Mouse (Mus musculus): ENCODE measurements around the gene Prlr. TPM values are rescaled to one million over a fixed set of nuclear protein-coding genes. Genes with fewer than 3 reads are reported as not detected.

The Prlr gene
- polyA plus RNA-seq, 1 experiment from 2014 or later = 0.93 TPM

GRCm38 (mm10) chr15:10236812-10237211 is 59.8 kb downstream of the Prlr start:
- WGBS = 80% methylated on average over 3 of the region's 3 CpGs
- Histone ChIP-seq H3K9me3 (no peaks in the 10 kb centered on the region), H3K9ac (no peak overlapping the region), H3K4me1 (peaks cover 2% of the 10 kb centered on the region; the same call in 1 of the 2 replicates), H3K36me3 (no peaks in the 10 kb centered on the region), H3K27me3 (no peaks in the 10 kb centered on the region), H3K27ac (no peak overlapping the region), H3K4me2 (no peak overlapping the region), H3K4me3 (no peak overlapping the region)
- no peak; the same call in 1 of the 2 replicates for ATAC-seq (ENCODE audit: insufficient number of reproducible peaks, low FRiP score, low TSS enrichment, low read depth)

GRCm38 (mm10) chr15:10238454-10238853 is 61.4 kb downstream of the Prlr start:
- Histone ChIP-seq H3K4me1 (peaks cover 2% of the 10 kb centered on the region; the same call in 1 of the 2 replicates), H3K36me3 (no peaks in the 10 kb centered on the region), H3K9me3 (no peaks in the 10 kb centered on the region), H3K4me3 (no peak overlapping the region), H3K27me3 (no peaks in the 10 kb centered on the region), H3K27ac (no peak overlapping the region), H3K9ac (no peak overlapping the region), H3K4me2 (no peak overlapping the region)
- ATAC-seq (ENCODE audit: insufficient number of reproducible peaks, low FRiP score, low TSS enrichment, low read depth) = no peak
- 90% methylated on average over 8 of the region's 8 CpGs for WGBS

DNA sequence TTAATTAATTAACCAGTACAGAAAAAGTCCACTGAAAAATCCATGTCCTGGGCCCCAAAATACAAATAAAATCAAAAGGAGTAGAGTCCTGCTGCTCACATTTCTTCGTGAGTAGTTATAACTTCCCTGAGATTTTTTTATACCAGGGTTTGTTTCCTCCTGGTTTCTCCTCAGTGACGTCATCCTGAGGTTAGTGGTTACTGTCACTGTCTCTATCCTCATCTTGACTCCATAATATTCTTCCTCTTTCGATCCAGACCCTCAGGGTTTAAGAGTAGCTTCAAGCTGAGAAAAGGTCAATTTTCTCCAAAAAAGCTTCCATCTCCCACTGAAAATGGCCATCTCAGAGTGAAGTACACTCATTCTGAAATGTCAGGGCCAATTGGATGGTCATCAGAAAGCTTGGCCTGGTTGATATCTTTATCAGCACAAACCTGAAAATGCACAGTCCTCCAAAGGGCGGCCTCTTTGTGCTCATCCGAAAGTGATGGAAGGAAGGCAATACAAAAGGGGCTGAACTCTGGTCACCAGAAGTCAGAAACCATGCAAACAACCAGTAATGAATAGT is 63.3 kb downstream of the Prlr start:
- Histone ChIP-seq H3K36me3 (no peaks in the 10 kb centered on the region), H3K27ac (no peak overlapping the region), H3K4me1 (peaks cover 2% of the 10 kb centered on the region; the same call in 1 of the 2 replicates), H3K9ac (no peak overlapping the region), H3K27me3 (no peaks in the 10 kb centered on the region), H3K4me3 (no peak overlapping the region), H3K9me3 (no peaks in the 10 kb centered on the region), H3K4me2 (no peak overlapping the region)
- ATAC-seq (ENCODE audit: insufficient number of reproducible peaks, low FRiP score, low TSS enrichment, low read depth) = no peak
- WGBS = 85% methylated on average over 5 of the region's 5 CpGs

- Histone ChIP-seq H3K9me3 (no peaks in the 10 kb centered on the region), H3K4me1 (no peaks in the 10 kb centered on the region), H3K4me3 (no peak overlapping the region), H3K27me3 (no peaks in the 10 kb centered on the region), H3K9ac (no peak overlapping the region), H3K27ac (no peak overlapping the region), H3K36me3 (no peaks in the 10 kb centered on the region), H3K4me2 (no peak overlapping the region)
- ATAC-seq (ENCODE audit: insufficient number of reproducible peaks, low FRiP score, low TSS enrichment, low read depth) = no peak
Observed at GRCm38 (mm10) chr15:10242250-10242649, 65.2 kb downstream of the Prlr start.

GRCm38 (mm10) chr15:10249285-10249684 is 72.2 kb downstream of the Prlr start:
- Histone ChIP-seq H3K27me3 (no peaks in the 10 kb centered on the region), H3K4me3 (no peak overlapping the region), H3K9me3 (no peaks in the 10 kb centered on the region), H3K9ac (no peak overlapping the region), H3K4me2 (no peak overlapping the region), H3K27ac (no peak overlapping the region), H3K36me3 (no peaks in the 10 kb centered on the region), H3K4me1 (no peaks in the 10 kb centered on the region)
- ATAC-seq (ENCODE audit: insufficient number of reproducible peaks, low FRiP score, low TSS enrichment, low read depth) = 0 out of 2 replicates have a peak, but pooled peaks have one; percentile 35
- WGBS = 54% methylated on average over 4 of the region's 4 CpGs

- no peak for ATAC-seq (ENCODE audit: insufficient number of reproducible peaks, low FRiP score, low TSS enrichment, low read depth)
- Histone ChIP-seq H3K27ac (no peak overlapping the region), H3K9ac (no peak overlapping the region), H3K9me3 (no peaks in the 10 kb centered on the region), H3K4me1 (no peaks in the 10 kb centered on the region), H3K4me2 (no peak overlapping the region), H3K36me3 (no peaks in the 10 kb centered on the region), H3K4me3 (no peak overlapping the region), H3K27me3 (no peaks in the 10 kb centered on the region)
- WGBS = 48% methylated on average over 6 of the region's 6 CpGs
Observed at GRCm38 (mm10) chr15:10250784-10251183, 73.7 kb downstream of the Prlr start.

- ATAC-seq (ENCODE audit: insufficient number of reproducible peaks, low FRiP score, low TSS enrichment, low read depth) = no peak
- no peak overlapping the region for H3K4me2 ChIP-seq
- no peaks in the 10 kb centered on the region for H3K36me3 ChIP-seq
- 58% methylated on average over 1 of the region's 1 CpGs for WGBS
- H3K27me3 ChIP-seq = no peaks in the 10 kb centered on the region
- no peaks in the 10 kb centered on the region for H3K4me1 ChIP-seq
- H3K9me3 ChIP-seq = no peaks in the 10 kb centered on the region
- H3K4me3 ChIP-seq = no peak overlapping the region
- no peak overlapping the region for H3K27ac ChIP-seq
- no peak overlapping the region for H3K9ac ChIP-seq
Observed at GRCm38 (mm10) chr15:10252526-10252925, 75.5 kb downstream of the Prlr start.

DNA sequence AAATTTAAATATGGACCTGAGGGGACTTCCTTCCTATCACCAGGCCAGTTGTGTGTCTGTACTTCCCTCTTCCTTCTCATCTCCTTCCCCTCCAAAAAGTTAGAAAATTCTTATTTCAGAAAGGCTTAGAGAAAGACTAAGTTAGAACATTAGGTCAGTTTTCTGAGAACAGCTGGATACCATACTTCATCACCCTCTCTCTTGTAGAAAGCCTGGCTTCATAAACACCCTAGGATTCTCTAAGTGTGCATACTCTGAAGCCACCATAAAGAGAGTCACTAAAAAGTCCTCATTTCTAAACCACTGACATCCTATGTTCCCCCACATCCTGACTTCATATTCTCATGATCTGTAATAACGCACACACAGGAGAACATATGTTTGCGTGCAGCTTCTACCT is 85.2 kb downstream of the Prlr start:
- WGBS = 92% methylated on average over 2 of the region's 2 CpGs
- Histone ChIP-seq H3K27me3 (no peaks in the 10 kb centered on the region), H3K36me3 (no peaks in the 10 kb centered on the region), H3K4me2 (no peak overlapping the region), H3K27ac (no peak overlapping the region), H3K9me3 (no peaks in the 10 kb centered on the region), H3K9ac (no peak overlapping the region), H3K4me3 (no peak overlapping the region), H3K4me1 (no peaks in the 10 kb centered on the region)
- ATAC-seq (ENCODE audit: insufficient number of reproducible peaks, low FRiP score, low TSS enrichment, low read depth) = no peak

- no peak overlapping the region for H3K4me3 ChIP-seq
- H3K27ac ChIP-seq = no peak overlapping the region
- no peaks in the 10 kb centered on the region for H3K9me3 ChIP-seq
- no peak overlapping the region for H3K4me2 ChIP-seq
- no peak overlapping the region for H3K9ac ChIP-seq
- no peaks in the 10 kb centered on the region for H3K27me3 ChIP-seq
- ATAC-seq (ENCODE audit: insufficient number of reproducible peaks, low FRiP score, low TSS enrichment, low read depth) = no peak
- no peaks in the 10 kb centered on the region for H3K4me1 ChIP-seq
- H3K36me3 ChIP-seq = no peaks in the 10 kb centered on the region
- WGBS = 91% methylated on average over 1 of the region's 1 CpGs
Observed at GRCm38 (mm10) chr15:10262641-10263040, 85.6 kb downstream of the Prlr start.

DNA sequence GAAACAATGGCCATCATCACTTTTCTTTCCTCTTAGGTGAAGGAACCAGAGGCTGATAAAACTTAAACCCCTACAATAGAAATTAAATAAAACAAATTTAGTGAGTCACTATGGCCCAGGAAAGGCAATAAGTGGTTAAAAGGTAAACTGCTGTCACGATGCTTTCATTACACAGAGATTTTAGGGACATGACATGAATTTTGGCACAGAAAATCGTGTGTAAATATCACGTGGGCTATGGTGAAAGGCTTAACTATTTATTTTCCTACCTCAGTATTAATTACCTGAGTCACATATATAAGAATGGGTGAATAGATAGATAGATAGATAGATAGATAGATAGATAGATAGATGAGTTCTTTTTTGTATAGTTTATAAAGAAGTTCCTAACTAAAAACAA is 86.4 kb downstream of the Prlr start:
- no peaks in the 10 kb centered on the region for H3K9me3 ChIP-seq
- ATAC-seq (ENCODE audit: insufficient number of reproducible peaks, low FRiP score, low TSS enrichment, low read depth) = no peak
- no peak overlapping the region for H3K4me3 ChIP-seq
- H3K27me3 ChIP-seq = no peaks in the 10 kb centered on the region
- H3K27ac ChIP-seq = no peak overlapping the region
- no peaks in the 10 kb centered on the region for H3K4me1 ChIP-seq
- H3K4me2 ChIP-seq = no peak overlapping the region
- no peak overlapping the region for H3K9ac ChIP-seq
- WGBS = 68% methylated on average over 3 of the region's 3 CpGs
- no peaks in the 10 kb centered on the region for H3K36me3 ChIP-seq

GRCm38 (mm10) chr15:10264885-10265284 is 87.8 kb downstream of the Prlr start:
- no peaks in the 10 kb centered on the region for H3K4me1 ChIP-seq
- no peaks in the 10 kb centered on the region for H3K36me3 ChIP-seq
- no peak overlapping the region for H3K4me2 ChIP-seq
- H3K27ac ChIP-seq = no peak overlapping the region
- WGBS = 74% methylated on average over 5 of the region's 5 CpGs
- H3K9ac ChIP-seq = no peak overlapping the region
- no peaks in the 10 kb centered on the region for H3K9me3 ChIP-seq
- H3K4me3 ChIP-seq = no peak overlapping the region
- no peaks in the 10 kb centered on the region for H3K27me3 ChIP-seq
- no peak for ATAC-seq (ENCODE audit: insufficient number of reproducible peaks, low FRiP score, low TSS enrichment, low read depth)

- no peaks in the 10 kb centered on the region for H3K36me3 ChIP-seq
- H3K27me3 ChIP-seq = no peaks in the 10 kb centered on the region
- no peak overlapping the region for H3K4me3 ChIP-seq
- no peaks in the 10 kb centered on the region for H3K9me3 ChIP-seq
- 54% methylated on average over 3 of the region's 3 CpGs for WGBS
- H3K27ac ChIP-seq = no peak overlapping the region
- no peaks in the 10 kb centered on the region for H3K4me1 ChIP-seq
- ATAC-seq (ENCODE audit: insufficient number of reproducible peaks, low FRiP score, low TSS enrichment, low read depth) = no peak
- no peak overlapping the region for H3K9ac ChIP-seq
- no peak overlapping the region for H3K4me2 ChIP-seq
Observed at GRCm38 (mm10) chr15:10267251-10267650, 90.2 kb downstream of the Prlr start.

DNA sequence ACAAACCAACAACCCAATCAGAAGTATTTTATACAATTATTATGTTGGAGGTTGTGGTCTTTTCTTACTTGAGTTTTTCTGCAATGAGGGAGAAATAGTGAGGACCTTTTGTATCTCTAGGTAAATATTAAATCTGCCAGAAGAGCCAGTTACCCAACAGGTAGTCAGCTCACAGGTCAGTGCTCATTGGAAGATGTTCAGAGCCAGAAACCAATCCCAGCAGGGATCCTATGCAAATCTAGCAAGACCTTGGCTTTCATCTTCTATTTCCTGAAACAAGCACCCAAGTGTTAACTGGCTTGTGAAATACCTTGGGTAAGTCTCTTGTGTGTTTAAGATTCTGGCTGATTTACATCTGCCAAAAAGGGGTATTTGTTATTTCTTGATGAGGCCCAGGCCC is 99.3 kb downstream of the Prlr start:
- no peak overlapping the region for H3K4me2 ChIP-seq
- H3K4me1 ChIP-seq = no peaks in the 10 kb centered on the region
- H3K9me3 ChIP-seq = no peaks in the 10 kb centered on the region
- no peaks in the 10 kb centered on the region for H3K36me3 ChIP-seq
- no peaks in the 10 kb centered on the region for H3K27me3 ChIP-seq
- no peak overlapping the region for H3K4me3 ChIP-seq
- H3K27ac ChIP-seq = no peak overlapping the region
- no peak overlapping the region for H3K9ac ChIP-seq
- ATAC-seq (ENCODE audit: insufficient number of reproducible peaks, low FRiP score, low TSS enrichment, low read depth) = no peak

All from limb, embryonic 15.5 days (tissue).